Mouse (Mus musculus): ENCODE measurements around the gene Gm5485. TPM values are rescaled to one million over a fixed set of nuclear protein-coding genes. Genes with fewer than 3 reads are reported as not detected.

Gene Gm5485
- polyA plus RNA-seq, 1 experiment from 2014 or later: not detected

DNA sequence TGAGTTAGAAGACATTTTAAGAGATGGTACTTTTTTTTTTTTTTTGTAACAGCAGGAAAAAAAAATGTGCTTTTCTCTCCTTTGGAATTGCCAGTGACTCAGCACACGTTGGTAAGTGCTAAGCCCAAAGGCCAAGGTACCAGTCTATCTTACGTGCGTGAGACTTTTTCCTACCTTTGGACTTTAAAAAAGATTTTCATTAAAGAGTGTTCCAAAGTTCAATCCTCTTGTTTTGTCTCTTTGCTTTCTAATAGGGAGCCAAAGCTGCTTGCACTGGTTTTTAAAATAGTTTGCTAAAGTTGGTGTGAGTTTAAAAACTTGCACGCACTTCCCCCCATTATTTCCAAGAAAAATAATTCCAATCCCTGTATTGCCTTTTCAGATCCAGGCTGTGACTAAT lies 11.9 kb upstream of the Gm5485 start:
- WGBS: 95% methylated on average over 4 of the region's 4 CpGs
- no peak overlapping the region for H3K27ac ChIP-seq (replicated peaks; ENCODE audit: low read depth, low read length)
- no peak overlapping the region for H3K4me2 ChIP-seq (ENCODE audit: low read depth, low read length)
- DNase-seq (ENCODE audit: low spot score): no peak
- ATAC-seq (replicated peaks; ENCODE audit: insufficient number of reproducible peaks, low FRiP score, low TSS enrichment, low read depth): no peak
- no peak overlapping the region for H3K9ac ChIP-seq (replicated peaks; ENCODE audit: low read length)
- no peaks in the 10 kb centered on the region for H3K9me3 ChIP-seq (replicated peaks; ENCODE audit: control insufficient read depth, low read length)
- H3K36me3 ChIP-seq (replicated peaks; ENCODE audit: control insufficient read depth, insufficient read depth, low read depth, low read length): no peaks in the 10 kb centered on the region
- no peak overlapping the region for H3K4me3 ChIP-seq (ENCODE audit: low read depth, low read length)
- H3K27me3 ChIP-seq (ENCODE audit: control insufficient read depth, insufficient read depth, low read length): no peaks in the 10 kb centered on the region
- H3K4me1 ChIP-seq (ENCODE audit: control insufficient read depth, insufficient read depth, low read length): no peaks in the 10 kb centered on the region

DNA sequence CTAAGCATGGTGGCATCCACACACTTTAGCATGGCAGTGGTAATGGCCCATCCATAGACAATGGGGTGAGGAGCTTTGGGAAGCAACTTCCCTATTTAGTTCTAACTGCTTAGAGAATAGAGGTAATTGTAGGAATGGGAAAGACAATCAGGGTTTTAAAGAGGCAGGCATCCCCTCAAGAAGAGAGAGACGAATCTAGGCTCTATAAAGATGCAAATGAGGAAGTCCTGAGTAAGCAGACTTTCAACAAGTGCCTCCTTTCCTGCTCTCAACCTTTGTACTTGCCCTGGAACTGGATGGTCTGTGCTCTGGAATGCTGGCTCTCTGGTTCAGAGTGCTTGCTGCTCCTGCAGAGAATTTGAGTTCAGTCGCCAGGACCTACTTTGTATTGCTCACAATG lies 10.3 kb upstream of the Gm5485 start:
- Histone ChIP-seq H3K9me3 (replicated peaks; ENCODE audit: control insufficient read depth, low read length) (no peaks in the 10 kb centered on the region), H3K9ac (replicated peaks; ENCODE audit: low read length) (no peak overlapping the region), H3K4me2 (ENCODE audit: low read depth, low read length) (no peak overlapping the region), H3K27ac (replicated peaks; ENCODE audit: low read depth, low read length) (no peak overlapping the region), H3K4me3 (ENCODE audit: low read depth, low read length) (no peak overlapping the region), H3K27me3 (ENCODE audit: control insufficient read depth, insufficient read depth, low read length) (no peaks in the 10 kb centered on the region), H3K36me3 (replicated peaks; ENCODE audit: control insufficient read depth, insufficient read depth, low read depth, low read length) (no peaks in the 10 kb centered on the region), H3K4me1 (ENCODE audit: control insufficient read depth, insufficient read depth, low read length) (no peaks in the 10 kb centered on the region)
- 24% methylated on average over 2 of the region's 2 CpGs for WGBS
- ATAC-seq (replicated peaks; ENCODE audit: insufficient number of reproducible peaks, low FRiP score, low TSS enrichment, low read depth) (no peak), DNase-seq (ENCODE audit: low spot score) (no peak)

DNA sequence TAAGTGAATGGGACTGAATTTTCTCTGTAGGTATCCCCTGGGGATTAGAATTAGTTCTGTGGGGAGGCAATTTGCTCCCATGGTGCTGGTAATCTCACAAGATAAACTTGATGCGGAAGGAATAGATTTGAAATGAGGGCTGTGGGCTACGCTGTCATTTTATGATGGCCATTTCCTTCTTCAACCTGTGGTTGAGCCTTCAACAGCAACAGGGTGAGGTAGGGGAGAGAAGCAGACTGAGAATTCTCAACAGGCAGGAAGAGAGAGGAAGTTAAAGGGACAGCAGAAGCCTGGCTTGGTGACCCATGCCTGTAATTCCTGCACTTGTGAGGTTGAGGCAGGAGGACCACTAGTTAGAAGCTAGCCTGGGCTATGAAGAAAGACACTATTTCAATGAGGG lies 6.8 kb upstream of the Gm5485 start:
- WGBS: 86% methylated on average over 2 of the region's 2 CpGs
- no peaks in the 10 kb centered on the region for H3K36me3 ChIP-seq (replicated peaks; ENCODE audit: control insufficient read depth, insufficient read depth, low read depth, low read length)

DNA sequence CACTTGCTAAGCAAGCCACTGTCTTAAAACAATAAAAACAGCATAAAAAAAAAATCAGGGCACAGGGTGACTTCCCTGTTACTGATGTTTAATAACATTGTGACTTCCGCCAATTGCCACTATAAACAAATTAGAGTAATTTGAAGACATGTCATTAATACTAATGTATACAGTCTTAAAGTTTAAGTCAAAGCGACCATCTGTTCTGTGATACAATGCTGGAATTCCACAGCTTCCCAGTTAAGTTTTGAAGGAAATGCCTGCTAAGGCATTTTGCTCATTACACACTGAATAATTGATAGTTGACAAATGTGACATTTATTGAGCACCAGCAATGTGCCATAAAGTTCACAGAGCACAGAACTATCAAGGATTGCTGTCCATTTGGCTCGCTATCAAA lies 6.3 kb upstream of the Gm5485 start:
- ATAC-seq (replicated peaks; ENCODE audit: insufficient number of reproducible peaks, low FRiP score, low TSS enrichment, low read depth) (no peak), DNase-seq (ENCODE audit: low spot score) (no peak)
- H3K4me3 ChIP-seq (ENCODE audit: low read depth, low read length): no peak overlapping the region
- H3K27me3 ChIP-seq (ENCODE audit: control insufficient read depth, insufficient read depth, low read length): no peaks in the 10 kb centered on the region
- no peaks in the 10 kb centered on the region for H3K4me1 ChIP-seq (ENCODE audit: control insufficient read depth, insufficient read depth, low read length)
- no peaks in the 10 kb centered on the region for H3K9me3 ChIP-seq (replicated peaks; ENCODE audit: control insufficient read depth, low read length)
- WGBS: 83% methylated on average over 3 of the region's 3 CpGs
- H3K27ac ChIP-seq (replicated peaks; ENCODE audit: low read depth, low read length): no peak overlapping the region
- H3K4me2 ChIP-seq (ENCODE audit: low read depth, low read length): no peak overlapping the region
- no peak overlapping the region for H3K9ac ChIP-seq (replicated peaks; ENCODE audit: low read length)
- no peaks in the 10 kb centered on the region for H3K36me3 ChIP-seq (replicated peaks; ENCODE audit: control insufficient read depth, insufficient read depth, low read depth, low read length)

More for the DNA sequence above, 6.8 kb upstream of the Gm5485 start:
- Histone ChIP-seq H3K27ac (replicated peaks; ENCODE audit: low read depth, low read length) (no peak overlapping the region), H3K4me3 (ENCODE audit: low read depth, low read length) (no peak overlapping the region), H3K27me3 (ENCODE audit: control insufficient read depth, insufficient read depth, low read length) (no peaks in the 10 kb centered on the region), H3K4me1 (ENCODE audit: control insufficient read depth, insufficient read depth, low read length) (no peaks in the 10 kb centered on the region), H3K9ac (replicated peaks; ENCODE audit: low read length) (no peak overlapping the region), H3K9me3 (replicated peaks; ENCODE audit: control insufficient read depth, low read length) (no peaks in the 10 kb centered on the region), H3K4me2 (ENCODE audit: low read depth, low read length) (no peak overlapping the region)
- no peak for DNase-seq (ENCODE audit: low spot score)
- no peak for ATAC-seq (replicated peaks; ENCODE audit: insufficient number of reproducible peaks, low FRiP score, low TSS enrichment, low read depth)

DNA sequence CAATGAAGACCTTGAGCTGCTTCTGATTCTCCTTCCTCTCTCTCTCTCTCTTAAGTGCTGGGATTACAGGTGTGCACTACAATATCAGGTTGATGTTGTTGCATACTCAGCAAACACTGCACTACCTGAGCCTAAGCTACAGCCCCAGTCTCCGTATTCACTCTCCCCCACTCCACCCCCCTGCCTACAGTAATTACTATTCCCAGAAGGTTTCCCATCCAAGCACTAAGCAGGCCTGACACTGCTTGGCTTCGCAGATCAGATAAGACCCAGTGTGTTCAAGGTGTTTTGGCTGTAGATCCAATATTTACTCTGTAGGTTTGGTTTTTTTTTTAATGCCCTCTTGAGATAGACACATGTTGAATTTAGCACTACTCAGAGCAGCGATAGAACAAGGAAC lies 2.1 kb downstream of the Gm5485 start:
- H3K27ac ChIP-seq (replicated peaks; ENCODE audit: low read depth, low read length): no peak overlapping the region
- no peaks in the 10 kb centered on the region for H3K4me1 ChIP-seq (ENCODE audit: control insufficient read depth, insufficient read depth, low read length)
- no peaks in the 10 kb centered on the region for H3K9me3 ChIP-seq (replicated peaks; ENCODE audit: control insufficient read depth, low read length)
- H3K4me3 ChIP-seq (ENCODE audit: low read depth, low read length): no peak overlapping the region
- no peaks in the 10 kb centered on the region for H3K27me3 ChIP-seq (ENCODE audit: control insufficient read depth, insufficient read depth, low read length)
- DNase-seq (ENCODE audit: low spot score): no peak
- ATAC-seq (replicated peaks; ENCODE audit: insufficient number of reproducible peaks, low FRiP score, low TSS enrichment, low read depth): no peak
- H3K36me3 ChIP-seq (replicated peaks; ENCODE audit: control insufficient read depth, insufficient read depth, low read depth, low read length): no peaks in the 10 kb centered on the region
- WGBS: 65% methylated on average over 3 of the region's 3 CpGs
- no peak overlapping the region for H3K9ac ChIP-seq (replicated peaks; ENCODE audit: low read length)
- H3K4me2 ChIP-seq (ENCODE audit: low read depth, low read length): no peak overlapping the region

DNA sequence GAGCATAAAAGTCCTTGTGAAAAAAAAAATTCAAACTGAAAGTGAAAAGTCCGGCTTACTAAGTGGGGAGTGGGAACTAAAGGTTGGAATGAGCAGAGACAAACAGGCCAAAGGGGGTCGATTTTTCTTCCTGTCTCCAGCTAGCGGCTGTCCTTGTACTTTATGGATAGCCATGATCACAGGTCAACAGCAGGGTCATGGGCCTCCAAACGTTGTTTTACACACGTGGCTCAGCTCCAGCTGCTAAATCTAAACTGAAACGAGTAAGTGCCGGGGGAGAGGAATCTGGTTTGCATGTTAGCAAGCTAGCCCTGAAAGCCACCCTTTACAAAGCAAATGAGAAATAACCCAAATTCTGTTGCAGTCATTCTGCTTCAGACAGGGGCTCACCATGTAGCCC lies 2.6 kb downstream of the Gm5485 start:
- ATAC-seq (replicated peaks; ENCODE audit: insufficient number of reproducible peaks, low FRiP score, low TSS enrichment, low read depth): no peak
- DNase-seq (ENCODE audit: low spot score): no peak
- no peaks in the 10 kb centered on the region for H3K9me3 ChIP-seq (replicated peaks; ENCODE audit: control insufficient read depth, low read length)
- H3K36me3 ChIP-seq (replicated peaks; ENCODE audit: control insufficient read depth, insufficient read depth, low read depth, low read length): no peaks in the 10 kb centered on the region
- H3K4me1 ChIP-seq (ENCODE audit: control insufficient read depth, insufficient read depth, low read length): no peaks in the 10 kb centered on the region
- H3K27me3 ChIP-seq (ENCODE audit: control insufficient read depth, insufficient read depth, low read length): no peaks in the 10 kb centered on the region
- H3K9ac ChIP-seq (replicated peaks; ENCODE audit: low read length): no peak overlapping the region
- WGBS: 53% methylated on average over 7 of the region's 7 CpGs
- no peak overlapping the region for H3K4me2 ChIP-seq (ENCODE audit: low read depth, low read length)
- no peak overlapping the region for H3K27ac ChIP-seq (replicated peaks; ENCODE audit: low read depth, low read length)
- no peak overlapping the region for H3K4me3 ChIP-seq (ENCODE audit: low read depth, low read length)

DNA sequence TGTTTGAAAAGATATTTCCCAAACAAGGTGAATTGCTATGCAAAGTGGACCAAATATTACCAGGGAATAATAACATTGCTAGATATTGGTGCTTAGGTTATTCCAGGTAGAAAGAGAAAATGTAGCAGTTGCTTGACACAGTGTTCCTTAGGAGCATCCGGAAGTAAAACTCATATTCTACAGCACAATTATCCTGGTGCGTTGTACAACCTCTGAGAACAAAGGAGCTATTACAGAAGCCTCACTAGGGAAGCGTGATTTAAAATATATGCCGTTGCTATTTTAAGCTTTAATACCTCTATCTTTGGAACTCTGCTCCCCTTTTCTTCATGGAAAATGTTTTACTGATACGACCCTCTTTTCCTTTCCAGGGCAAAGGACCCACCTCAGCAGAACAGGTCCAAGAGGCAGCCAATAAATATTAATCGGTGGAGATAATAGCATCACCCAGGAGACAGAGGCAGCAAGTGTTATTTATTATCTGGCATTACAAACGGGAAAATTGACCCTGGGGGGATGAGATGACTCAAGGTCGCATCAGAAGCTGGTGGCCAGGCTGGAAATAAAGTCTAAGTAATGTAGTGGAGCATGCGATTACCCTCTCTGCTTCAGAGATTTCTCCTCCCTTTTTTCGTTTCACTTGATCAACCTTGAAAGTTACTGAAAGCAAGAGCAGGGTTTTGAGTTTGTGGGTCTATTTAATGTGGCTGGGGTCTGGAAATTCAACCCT lies 6.4 kb downstream of the Gm5485 start:
- Histone ChIP-seq H3K9me3 (replicated peaks; ENCODE audit: control insufficient read depth, low read length) (no peaks in the 10 kb centered on the region), H3K4me2 (ENCODE audit: low read depth, low read length) (no peak overlapping the region), H3K4me3 (ENCODE audit: low read depth, low read length) (no peak overlapping the region), H3K36me3 (replicated peaks; ENCODE audit: control insufficient read depth, insufficient read depth, low read depth, low read length) (no peaks in the 10 kb centered on the region), H3K4me1 (ENCODE audit: control insufficient read depth, insufficient read depth, low read length) (no peaks in the 10 kb centered on the region), H3K9ac (replicated peaks; ENCODE audit: low read length) (no peak overlapping the region), H3K27me3 (ENCODE audit: control insufficient read depth, insufficient read depth, low read length) (no peaks in the 10 kb centered on the region), H3K27ac (replicated peaks; ENCODE audit: low read depth, low read length) (no peak overlapping the region)
- ATAC-seq (replicated peaks; ENCODE audit: insufficient number of reproducible peaks, low FRiP score, low TSS enrichment, low read depth) (no peak), DNase-seq (ENCODE audit: low spot score) (no peak)
- WGBS: 75% methylated on average over 10 of the region's 10 CpGs

DNA sequence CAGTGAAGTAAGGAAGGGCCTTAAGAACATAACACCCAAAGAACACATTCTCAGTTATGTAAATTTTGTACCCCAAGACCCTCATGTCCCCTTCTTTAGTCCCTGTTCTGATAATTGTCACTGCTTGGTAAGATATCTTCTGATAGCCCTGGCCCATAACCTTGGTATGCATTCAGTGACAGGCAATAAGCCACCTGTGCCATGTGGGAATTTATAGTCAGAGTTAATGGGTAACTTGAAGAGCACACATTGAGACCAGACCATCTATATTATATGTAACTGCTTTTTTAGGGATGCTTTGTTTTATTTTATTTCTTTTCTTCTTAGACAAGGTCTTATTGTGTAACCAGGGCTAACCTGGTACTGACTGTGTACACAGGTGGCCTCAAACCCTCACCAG lies 8.2 kb downstream of the Gm5485 start:
- Histone ChIP-seq H3K4me3 (ENCODE audit: low read depth, low read length) (no peak overlapping the region), H3K9ac (replicated peaks; ENCODE audit: low read length) (no peak overlapping the region), H3K27me3 (ENCODE audit: control insufficient read depth, insufficient read depth, low read length) (no peaks in the 10 kb centered on the region), H3K9me3 (replicated peaks; ENCODE audit: control insufficient read depth, low read length) (no peaks in the 10 kb centered on the region), H3K4me1 (ENCODE audit: control insufficient read depth, insufficient read depth, low read length) (no peaks in the 10 kb centered on the region), H3K36me3 (replicated peaks; ENCODE audit: control insufficient read depth, insufficient read depth, low read depth, low read length) (no peaks in the 10 kb centered on the region), H3K27ac (replicated peaks; ENCODE audit: low read depth, low read length) (no peak overlapping the region), H3K4me2 (ENCODE audit: low read depth, low read length) (no peak overlapping the region)
- DNase-seq (ENCODE audit: low spot score) (no peak), ATAC-seq (replicated peaks; ENCODE audit: insufficient number of reproducible peaks, low FRiP score, low TSS enrichment, low read depth) (no peak)

Measured in embryonic facial prominence, embryonic 11.5 days (tissue).